Mouse (Mus musculus) small intestine, adult 10 weeks (tissue): ENCODE data around the gene Gm7876. TPM values are rescaled to one million over a fixed set of nuclear protein-coding genes. Genes with fewer than 3 reads are reported as not detected.

Experiments used
- polyA plus RNA-seq: library from polyadenylated mRNA; stranded (reverse); fragments of 350-450 nt; fragmentation: Illumina TruSeq; extraction: RNeasy Lipid Tissue Mini Kit (QIAGEN cat#74804); gene quantifications from one replicate; pipeline ENCODE4 v1.2.3, GENCODE M21; 2014; ENCODE audit warnings: low replicate concordance

Gene Gm7876
- not detected for polyA plus RNA-seq

DNA sequence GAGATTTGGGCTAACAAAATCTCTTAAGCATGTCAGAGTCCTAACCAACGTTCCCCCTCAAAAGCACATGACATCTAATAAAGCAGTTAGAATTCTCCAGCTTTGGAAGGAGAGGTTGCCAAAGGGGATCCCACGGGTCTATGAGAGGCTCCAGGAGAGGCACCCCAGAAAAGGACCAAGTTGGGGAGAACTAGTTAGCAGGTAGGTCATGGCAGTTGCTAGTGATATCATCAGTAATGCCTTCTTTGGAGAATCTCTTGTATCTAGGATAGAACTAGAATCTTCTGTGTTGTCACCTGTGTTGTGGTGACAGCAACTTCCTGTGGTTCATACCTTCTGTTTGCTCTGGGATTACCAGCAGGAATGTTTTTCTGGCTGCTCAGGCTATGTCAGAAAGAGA is at the start of gene Gm7876:
Gene Gm7876, plus strand, starts transcription at position 301 of the 400 bp plus-strand sequence.

DNA sequence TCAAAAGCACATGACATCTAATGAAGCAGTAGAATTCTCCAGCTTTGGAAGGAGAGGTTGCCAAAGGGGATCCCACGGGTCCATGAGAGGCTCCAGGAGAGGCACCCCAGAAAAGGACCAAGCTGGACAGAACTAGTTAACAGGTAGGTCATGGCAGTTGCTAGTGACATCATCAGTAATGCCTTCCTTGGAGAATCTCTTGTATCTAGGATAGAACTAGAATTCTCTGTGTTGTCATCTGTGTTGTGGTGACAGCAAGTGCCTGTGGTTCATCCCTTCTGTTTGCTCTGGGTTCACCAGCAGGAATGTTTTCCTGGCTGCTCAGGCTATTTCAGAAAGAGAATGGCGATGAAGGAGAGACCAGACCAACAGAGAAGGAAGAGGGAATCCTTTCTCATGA is 45.1 kb upstream of the Gm7876 start, which contains the start of gene Gm3239:
Gene Gm3239, plus strand, starts transcription at position 301 of the 400 bp plus-strand sequence.

GRCm38 (mm10) chr14:4726038-4726880 is 17.2 kb downstream of the Gm7876 start, which contains the start of gene Gm3252:
TSS of gene Gm3252 (plus strand) at chr14:4726775.

Other genes with a start within 250 kb of the Gm7876 start
- gene Gm3182, start 227.5 kb upstream of the Gm7876 start, polyA plus RNA-seq = not detected
- gene Gm3047, start 153.8 kb upstream of the Gm7876 start, polyA plus RNA-seq = not detected
- not detected for gene Gm8159, start 76.9 kb upstream of the Gm7876 start, polyA plus RNA-seq
- not detected for gene Gm3239, start 45.0 kb upstream of the Gm7876 start, polyA plus RNA-seq
- not detected for gene Gm3252, start 17.5 kb downstream of the Gm7876 start, polyA plus RNA-seq
- gene Gm9602, start 67.1 kb downstream of the Gm7876 start, polyA plus RNA-seq = not detected
- gene Gm3269, start 128.9 kb downstream of the Gm7876 start, polyA plus RNA-seq = not detected
- 0.59 TPM for gene Gm3264, start 146.3 kb downstream of the Gm7876 start, polyA plus RNA-seq
- gene Gm3278, start 183.2 kb downstream of the Gm7876 start, polyA plus RNA-seq = 0.74 TPM